Mouse (Mus musculus) E14TG2a.4 (cell line): ENCODE measurements around the gene Gnai2.

Source experiments
- CTCF ChIP-seq: conservative IDR thresholded peaks from 2 replicates; pipeline ENCODE4 v1.5.1; 2014; ENCODE audit warnings: low read length
- POU5F1 ChIP-seq: IDR thresholded peaks from 2 replicates; pipeline ENCODE4 v1.6.1; 2014; ENCODE audit warnings: low read length, borderline replicate concordance

- TF ChIP-seq CTCF = no peak
- TF ChIP-seq POU5F1 = no peak
Measured at GRCm38 (mm10) chr9:107569270-107569669, 65.9 kb downstream of the Gnai2 start.
